Mouse (Mus musculus): ENCODE data around the gene Stoml3. TPM values are rescaled to one million over a fixed set of nuclear protein-coding genes. Genes with fewer than 3 reads are reported as not detected.

The Stoml3 gene
- total RNA-seq, 2 experiments from 2014 or later, result not detected

DNA sequence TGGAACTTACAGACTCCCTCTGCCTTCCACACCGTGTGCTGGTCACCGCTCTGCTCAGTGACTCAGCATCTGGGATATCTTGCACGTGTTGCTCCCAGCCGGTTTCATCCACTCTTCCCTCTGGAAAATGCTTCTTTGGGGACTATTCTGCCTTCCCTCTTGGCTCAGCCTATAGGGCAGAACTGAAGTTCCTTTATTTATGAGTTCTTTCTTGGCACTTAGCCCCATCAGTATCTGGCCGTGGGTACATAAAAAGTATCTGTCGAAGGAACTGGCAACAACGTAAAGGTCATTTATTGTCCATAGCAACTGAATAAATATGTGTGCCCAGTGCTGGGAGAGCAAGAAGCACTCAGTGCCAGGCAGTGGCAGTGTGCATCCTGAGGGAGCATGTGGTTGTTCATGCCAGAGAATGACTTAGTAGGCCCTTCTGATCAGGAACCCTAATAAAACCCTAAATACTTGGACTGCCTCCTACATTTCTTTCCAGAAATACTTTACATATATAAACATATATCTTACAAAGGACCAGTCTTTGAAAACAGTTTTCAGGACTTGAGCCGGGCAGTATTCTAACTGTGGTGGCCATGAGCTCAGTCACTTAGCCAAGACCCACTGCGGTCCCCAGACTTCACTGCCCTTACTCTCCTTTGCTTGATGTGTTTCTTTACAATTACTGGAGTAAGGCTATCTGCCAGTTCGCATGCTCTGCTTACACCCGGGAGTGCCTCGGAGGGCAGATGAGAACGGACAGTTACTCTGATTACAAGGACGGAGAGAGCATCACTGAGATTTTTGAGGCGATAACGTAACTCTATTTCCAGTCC, 69.1 kb downstream of the Stoml3 start:
- DNase-seq, result no peak
- intact Hi-C loops (cut with DNase I; ENCODE audit: low total_unique reads), result no loop called here

Other genes with a start within 250 kb of the Stoml3 start
- gene Nhlrc3, start 25.3 kb upstream of the Stoml3 start, total RNA-seq (2021), result 1 to 10 TPM; 2.5 to 4.2 TPM
- gene Proser1, start 25.0 kb upstream of the Stoml3 start, total RNA-seq (2021), result 1 to 10 TPM; 6.9 to 7.3 TPM
- gene Frem2, start 168.7 kb downstream of the Stoml3 start, total RNA-seq (2021), result 1 to 10 TPM; 7.0 to 9.4 TPM